Mouse (Mus musculus) retina, adult 2 months (tissue): ENCODE measurements at regions not wholly inside any gene's neighbourhood (a gene's known extent, or its start where the extent isn't known, plus 50 kb on each side); places are given as distances from the start of the nearest gene placed in this dataset.

Source experiments
- DNase-seq: peaks from one replicate; pipeline ENCODE4 v3.0.0-alpha.2; 2012; ENCODE audit warnings: low read depth, low spot score

- DNase-seq, result no peak
Observed at GRCm38 (mm10) chr16:76591956-76592768, 218.5 kb upstream of the Nrip1 start.

- DNase-seq, result no peak
Observed at GRCm38 (mm10) chr16:76589791-76590190, 216.2 kb upstream of the Nrip1 start.

GRCm38 (mm10) chr16:76577206-76577605 lies 203.6 kb upstream of the Nrip1 start:
- no peak for DNase-seq

- no peak for DNase-seq
Observed at GRCm38 (mm10) chr16:76575281-76575680, 201.7 kb upstream of the Nrip1 start.

- DNase-seq, result no peak
Observed at GRCm38 (mm10) chr16:76566220-76566619, 192.6 kb upstream of the Nrip1 start.

- DNase-seq, result no peak
Observed at GRCm38 (mm10) chr16:76554846-76555245, 181.2 kb upstream of the Nrip1 start.

GRCm38 (mm10) chr16:76549628-76550027 lies 176.0 kb upstream of the Nrip1 start:
- no peak for DNase-seq

- no peak for DNase-seq
Observed at GRCm38 (mm10) chr16:76547087-76547486, 173.5 kb upstream of the Nrip1 start.

- no peak for DNase-seq
Observed at GRCm38 (mm10) chr16:76546632-76547031, 173.0 kb upstream of the Nrip1 start.

- no peak for DNase-seq
Observed at GRCm38 (mm10) chr16:76545942-76546341, 172.3 kb upstream of the Nrip1 start.

GRCm38 (mm10) chr16:76544972-76545371 lies 171.3 kb upstream of the Nrip1 start:
- no peak for DNase-seq

- DNase-seq, result no peak
Observed at GRCm38 (mm10) chr16:76540964-76541363, 167.3 kb upstream of the Nrip1 start.

- no peak for DNase-seq
Observed at GRCm38 (mm10) chr16:76540328-76540923, 166.8 kb upstream of the Nrip1 start.

GRCm38 (mm10) chr16:76539669-76540068 lies 166.0 kb upstream of the Nrip1 start:
- DNase-seq, result peak; percentile 79

- no peak for DNase-seq
Observed at GRCm38 (mm10) chr16:76537871-76538270, 164.2 kb upstream of the Nrip1 start.

GRCm38 (mm10) chr16:76532928-76533217 lies 159.2 kb upstream of the Nrip1 start:
- DNase-seq, result no peak

- DNase-seq, result no peak
Observed at GRCm38 (mm10) chr16:76532142-76532927, 158.7 kb upstream of the Nrip1 start.

GRCm38 (mm10) chr16:76530886-76531285 lies 157.3 kb upstream of the Nrip1 start:
- DNase-seq, result no peak

GRCm38 (mm10) chr16:76529613-76530012 lies 156.0 kb upstream of the Nrip1 start:
- no peak for DNase-seq

- DNase-seq, result no peak
Observed at GRCm38 (mm10) chr16:76527106-76527949, 153.7 kb upstream of the Nrip1 start.

GRCm38 (mm10) chr16:76525563-76525962 lies 151.9 kb upstream of the Nrip1 start:
- DNase-seq, result no peak

- DNase-seq, result no peak
Observed at GRCm38 (mm10) chr16:76524921-76525320, 151.3 kb upstream of the Nrip1 start.
